Mouse (Mus musculus): Measurements from ENCODE around the gene Mrpl27. TPM values are rescaled to one million over a fixed set of nuclear protein-coding genes. Genes with fewer than 3 reads are reported as not detected.

The Mrpl27 gene
- polyA plus RNA-seq, 1 experiment from 2014 or later = 81.4 TPM

DNA sequence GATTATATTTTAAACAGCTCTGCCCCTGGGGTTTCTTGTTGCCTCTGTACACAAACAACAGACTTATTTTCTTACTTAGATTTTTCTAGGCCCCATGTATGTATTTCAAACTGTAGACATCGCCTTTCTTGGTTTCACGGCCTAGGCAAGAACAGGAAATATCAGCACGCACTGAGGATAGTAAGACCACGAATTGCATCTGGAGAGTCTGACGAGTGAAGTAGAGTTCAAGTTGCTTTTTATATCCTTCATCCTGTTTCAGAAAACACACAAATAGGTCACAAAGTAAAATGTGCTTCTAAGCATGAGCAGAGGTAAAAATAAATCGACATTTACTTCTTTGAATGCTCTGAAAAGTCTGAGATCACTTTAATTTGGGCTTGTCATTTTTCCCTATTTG lies 41.9 kb downstream of the Mrpl27 start:
- no peak overlapping the region for H3K27ac ChIP-seq (ENCODE audit: low read depth)
- H3K4me2 ChIP-seq (ENCODE audit: low read depth, low read length) = no peak overlapping the region
- no peaks in the 10 kb centered on the region for H3K27me3 ChIP-seq (ENCODE audit: insufficient read depth, low read length)
- no peaks in the 10 kb centered on the region for H3K36me3 ChIP-seq (replicated peaks; ENCODE audit: insufficient read depth, low read length)
- WGBS (ENCODE audit: insufficient replicate concordance) = 44% methylated on average over 6 of the region's 6 CpGs
- no peaks in the 10 kb centered on the region for H3K4me1 ChIP-seq (ENCODE audit: insufficient read depth)
- TF ChIP-seq EP300 (IDR thresholded peaks at IDR 0.05; ENCODE audit: low read depth) (no peak), CTCF (IDR thresholded peaks at IDR 0.05; ENCODE audit: low read depth) (no peak)
- H3K4me3 ChIP-seq (ENCODE audit: low read depth, low read length) = no peak overlapping the region
- DNase-seq (no peak), ATAC-seq (no peak)
- no peak overlapping the region for H3K9ac ChIP-seq (replicated peaks)
- no peaks in the 10 kb centered on the region for H3K9me3 ChIP-seq (ENCODE audit: low read length)

DNA sequence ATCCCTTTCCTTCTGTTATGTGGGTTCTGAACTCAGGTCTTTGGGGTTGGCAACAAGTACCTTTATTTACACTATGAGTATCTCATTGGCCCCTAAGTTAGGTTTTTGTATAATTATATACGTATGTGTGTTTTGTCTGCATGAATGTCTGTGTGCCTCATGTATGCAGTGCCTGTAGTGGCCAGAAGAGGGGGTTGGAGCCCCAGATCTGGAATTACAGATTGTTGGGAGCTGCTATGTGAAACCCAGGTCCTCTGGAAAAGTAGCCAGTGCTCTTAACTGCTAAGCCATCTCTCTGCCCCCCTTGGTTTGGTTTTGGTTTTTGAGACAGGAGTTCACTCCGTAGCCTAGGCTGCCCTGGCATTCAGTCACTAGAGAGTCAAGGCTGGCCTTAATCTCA lies 43.6 kb downstream of the Mrpl27 start:
- Histone ChIP-seq H3K4me1 (ENCODE audit: insufficient read depth) (no peaks in the 10 kb centered on the region), H3K36me3 (replicated peaks; ENCODE audit: insufficient read depth, low read length) (no peaks in the 10 kb centered on the region), H3K4me3 (ENCODE audit: low read depth, low read length) (no peak overlapping the region), H3K9me3 (ENCODE audit: low read length) (no peaks in the 10 kb centered on the region), H3K9ac (replicated peaks) (no peak overlapping the region), H3K4me2 (ENCODE audit: low read depth, low read length) (no peak overlapping the region), H3K27me3 (ENCODE audit: insufficient read depth, low read length) (no peaks in the 10 kb centered on the region), H3K27ac (ENCODE audit: low read depth) (no peak overlapping the region)
- TF ChIP-seq EP300 (IDR thresholded peaks at IDR 0.05; ENCODE audit: low read depth) (no peak), CTCF (IDR thresholded peaks at IDR 0.05; ENCODE audit: low read depth) (no peak)
- WGBS (ENCODE audit: insufficient replicate concordance) = 77% methylated on average over 2 of the region's 2 CpGs
- ATAC-seq (no peak), DNase-seq (no peak)

DNA sequence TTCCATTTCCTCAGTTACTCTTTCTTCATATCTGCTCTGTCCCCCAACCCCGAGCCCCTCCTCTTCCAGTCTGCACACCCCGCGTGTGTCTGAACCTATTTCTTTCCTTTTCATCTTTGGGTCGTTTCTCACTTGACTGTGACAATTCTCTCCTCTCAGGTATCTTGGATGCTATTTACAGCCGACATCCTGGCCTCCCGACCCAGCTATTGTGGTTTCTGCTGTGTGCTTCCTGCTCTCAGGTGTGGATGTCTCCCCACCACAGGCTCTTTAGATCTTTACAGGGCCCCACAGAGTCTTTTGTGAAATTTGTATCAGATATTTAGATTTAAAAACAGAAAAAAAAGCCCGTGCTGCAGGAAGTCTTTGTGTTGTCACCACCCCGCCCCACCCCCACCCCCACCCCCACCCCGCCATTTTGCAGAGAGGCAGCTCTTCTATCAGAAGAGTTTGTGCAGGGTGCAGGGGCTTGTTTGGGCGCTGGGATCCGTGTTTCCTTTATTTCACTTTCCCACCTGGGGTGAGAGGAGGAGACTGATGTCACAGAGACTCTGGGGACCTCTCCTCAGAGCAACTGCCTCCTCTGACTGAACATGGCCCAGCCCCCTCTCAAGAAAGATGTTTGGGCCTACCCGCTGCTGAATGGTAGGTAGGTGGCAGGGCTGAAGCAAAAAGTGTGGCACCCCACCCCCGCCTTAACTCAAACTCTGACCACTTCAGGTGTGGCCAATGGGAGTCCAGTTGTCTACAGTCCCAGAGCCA lies 44.3 kb downstream of the Mrpl27 start:
- Histone ChIP-seq H3K27ac (ENCODE audit: low read depth) (no peak overlapping the region), H3K9me3 (ENCODE audit: low read length) (no peaks in the 10 kb centered on the region), H3K4me3 (ENCODE audit: low read depth, low read length) (no peak overlapping the region), H3K36me3 (replicated peaks; ENCODE audit: insufficient read depth, low read length) (no peaks in the 10 kb centered on the region), H3K9ac (replicated peaks) (no peak overlapping the region), H3K4me2 (ENCODE audit: low read depth, low read length) (no peak overlapping the region), H3K27me3 (ENCODE audit: insufficient read depth, low read length) (no peaks in the 10 kb centered on the region), H3K4me1 (ENCODE audit: insufficient read depth) (no peaks in the 10 kb centered on the region)
- ATAC-seq (no peak), DNase-seq (no peak)
- 47% methylated on average over 13 of the region's 13 CpGs for WGBS (ENCODE audit: insufficient replicate concordance)
- TF ChIP-seq CTCF (IDR thresholded peaks at IDR 0.05; ENCODE audit: low read depth) (no peak), EP300 (IDR thresholded peaks at IDR 0.05; ENCODE audit: low read depth) (no peak)

DNA sequence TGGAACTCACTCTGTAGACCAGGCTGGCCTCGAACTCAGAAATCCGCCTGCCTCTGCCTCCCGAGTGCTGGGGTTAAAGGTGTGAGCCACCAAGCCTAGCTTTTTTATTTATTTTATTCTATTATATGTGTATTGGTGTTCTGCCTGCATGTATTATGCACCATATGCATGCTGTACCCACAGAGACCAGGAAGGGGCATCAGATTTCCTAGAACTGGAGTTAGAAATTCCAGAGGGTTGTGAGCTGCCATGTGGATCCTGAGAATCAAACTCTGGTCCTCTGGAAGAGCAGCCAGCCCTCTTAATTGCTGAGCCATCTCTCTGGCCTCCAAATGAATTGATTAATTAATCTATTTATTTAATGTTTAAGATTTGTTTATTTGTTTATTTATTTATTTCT lies 45.8 kb downstream of the Mrpl27 start:
- Histone ChIP-seq H3K27ac (ENCODE audit: low read depth) (no peak overlapping the region), H3K27me3 (ENCODE audit: insufficient read depth, low read length) (no peaks in the 10 kb centered on the region), H3K9ac (replicated peaks) (no peak overlapping the region), H3K36me3 (replicated peaks; ENCODE audit: insufficient read depth, low read length) (no peaks in the 10 kb centered on the region), H3K9me3 (ENCODE audit: low read length) (no peaks in the 10 kb centered on the region), H3K4me1 (ENCODE audit: insufficient read depth) (no peaks in the 10 kb centered on the region), H3K4me2 (ENCODE audit: low read depth, low read length) (no peak overlapping the region), H3K4me3 (ENCODE audit: low read depth, low read length) (no peak overlapping the region)
- no peak for TF ChIP-seq CTCF (IDR thresholded peaks at IDR 0.05; ENCODE audit: low read depth)
- TF ChIP-seq EP300 (IDR thresholded peaks at IDR 0.05; ENCODE audit: low read depth) = no peak
- ATAC-seq (no peak), DNase-seq (no peak)
- 89% methylated on average over 3 of the region's 3 CpGs for WGBS (ENCODE audit: insufficient replicate concordance)

DNA sequence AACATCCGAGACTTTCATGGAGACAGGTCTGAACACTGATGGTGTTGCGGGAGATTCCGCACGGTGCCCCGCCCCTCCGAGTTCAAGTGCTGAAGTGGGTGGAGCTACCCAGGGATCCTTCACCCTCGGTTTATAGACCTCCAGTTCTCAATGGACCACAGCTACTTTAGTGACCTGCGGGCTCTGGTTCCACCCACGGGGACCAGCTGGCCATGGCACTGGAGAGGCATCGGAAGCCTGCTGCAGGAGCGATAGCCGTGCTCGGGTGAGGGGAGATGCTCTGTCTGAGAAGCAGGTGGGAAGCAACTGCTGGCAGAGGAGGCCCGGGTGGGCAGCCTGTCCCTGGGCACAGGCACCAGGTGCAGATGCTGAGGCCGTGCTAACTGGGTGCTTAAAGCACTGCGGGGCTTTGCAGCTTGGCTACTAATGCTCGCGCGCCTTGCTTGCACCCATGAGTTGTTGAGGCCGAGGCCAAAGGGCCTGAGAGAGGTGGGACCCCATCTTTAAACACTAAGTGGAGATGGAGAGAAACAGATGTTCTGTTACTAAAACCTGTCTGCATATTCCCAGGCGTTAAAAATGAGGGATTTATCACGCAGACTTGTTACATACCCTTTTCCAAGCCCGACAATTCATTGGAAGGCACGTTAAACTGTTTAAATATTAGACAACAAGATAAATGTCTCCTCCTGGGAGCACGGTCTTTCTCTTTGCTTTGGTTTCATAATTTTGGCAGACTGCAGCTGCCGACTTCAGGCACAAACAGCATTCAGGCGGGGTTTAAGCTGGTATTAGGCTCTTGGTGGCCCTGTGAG lies 48.0 kb downstream of the Mrpl27 start:
- H3K4me2 ChIP-seq (ENCODE audit: low read depth, low read length) = 0 out of 2 replicates have a peak overlapping the region, but pooled peaks have one; percentile 1
- 63% methylated on average over 27 of the region's 27 CpGs for WGBS (ENCODE audit: insufficient replicate concordance)
- no peaks in the 10 kb centered on the region for H3K4me1 ChIP-seq (ENCODE audit: insufficient read depth)
- no peak overlapping the region for H3K27ac ChIP-seq (ENCODE audit: low read depth)
- no peak overlapping the region for H3K4me3 ChIP-seq (ENCODE audit: low read depth, low read length)
- no peak overlapping the region for H3K9ac ChIP-seq (replicated peaks)
- TF ChIP-seq CTCF (IDR thresholded peaks at IDR 0.05; ENCODE audit: low read depth) = no peak
- TF ChIP-seq EP300 (IDR thresholded peaks at IDR 0.05; ENCODE audit: low read depth) = no peak
- H3K9me3 ChIP-seq (ENCODE audit: low read length) = no peaks in the 10 kb centered on the region
- DNase-seq = no peak
- ATAC-seq = no peak
- no peaks in the 10 kb centered on the region for H3K36me3 ChIP-seq (replicated peaks; ENCODE audit: insufficient read depth, low read length)
- H3K27me3 ChIP-seq (ENCODE audit: insufficient read depth, low read length) = no peaks in the 10 kb centered on the region

DNA sequence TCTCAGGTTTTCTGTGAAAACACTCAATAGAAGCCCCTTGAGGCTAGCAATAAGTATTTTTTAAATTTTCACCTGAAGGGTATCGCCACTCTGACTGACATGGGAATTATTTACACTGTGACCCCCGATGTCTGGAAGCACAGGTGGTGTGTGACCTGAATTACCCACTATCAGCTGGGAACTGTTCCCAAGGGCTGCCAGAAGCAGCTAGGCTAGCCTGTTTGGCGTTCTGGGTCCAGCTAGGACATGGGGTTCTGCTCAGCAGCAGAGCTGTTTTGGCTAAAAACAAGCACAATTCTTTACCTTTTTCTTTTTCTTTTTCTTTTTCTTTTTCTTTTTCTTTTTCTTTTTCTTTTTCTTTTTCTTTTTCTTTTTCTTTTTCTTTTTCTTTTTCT lies 48.6 kb downstream of the Mrpl27 start:
- no peaks in the 10 kb centered on the region for H3K4me1 ChIP-seq (ENCODE audit: insufficient read depth)
- H3K9me3 ChIP-seq (ENCODE audit: low read length) = no peaks in the 10 kb centered on the region
- WGBS (ENCODE audit: insufficient replicate concordance) = 48% methylated on average over 3 of the region's 3 CpGs
- ATAC-seq (no peak), DNase-seq (no peak)
- TF ChIP-seq CTCF (IDR thresholded peaks at IDR 0.05; ENCODE audit: low read depth) (no peak), EP300 (IDR thresholded peaks at IDR 0.05; ENCODE audit: low read depth) (no peak)
- no peaks in the 10 kb centered on the region for H3K27me3 ChIP-seq (ENCODE audit: insufficient read depth, low read length)
- no peak overlapping the region for H3K9ac ChIP-seq (replicated peaks)
- no peaks in the 10 kb centered on the region for H3K36me3 ChIP-seq (replicated peaks; ENCODE audit: insufficient read depth, low read length)
- H3K4me2 ChIP-seq (ENCODE audit: low read depth, low read length) = 0 out of 2 replicates have a peak overlapping the region, but pooled peaks have one; percentile 1
- H3K4me3 ChIP-seq (ENCODE audit: low read depth, low read length) = no peak overlapping the region
- no peak overlapping the region for H3K27ac ChIP-seq (ENCODE audit: low read depth)

All from liver, postnatal 0 days (tissue).